Mouse (Mus musculus): ENCODE data around the gene Slc25a44. TPM values are rescaled to one million over a fixed set of nuclear protein-coding genes. Genes with fewer than 3 reads are reported as not detected.

Slc25a44 gene
- 10 to 100 TPM; 68.6 to 69.1 TPM for total RNA-seq (2021)

- DNase-seq = peak; percentile 90 to 92
These were observed at the start of gene Slc25a44 for GRCm38 (mm10) chr3:88424605-88425329. Gene Slc25a44, minus strand, starts transcription at chr3:88425139.

- no peak for DNase-seq
These were observed 48.6 kb upstream of the Slc25a44 start for GRCm38 (mm10) chr3:88473571-88473970.

- no peak for DNase-seq
These were observed 48.1 kb upstream of the Slc25a44 start for GRCm38 (mm10) chr3:88473020-88473419.

GRCm38 (mm10) chr3:88470943-88471479, 46.1 kb upstream of the Slc25a44 start:
- no peak for DNase-seq

GRCm38 (mm10) chr3:88469466-88469865, 44.5 kb upstream of the Slc25a44 start:
- DNase-seq = no peak

GRCm38 (mm10) chr3:88467116-88467824, 42.3 kb upstream of the Slc25a44 start:
- DNase-seq = peak; percentile 79 to 88

GRCm38 (mm10) chr3:88465127-88465526, 40.2 kb upstream of the Slc25a44 start:
- no peak for DNase-seq

GRCm38 (mm10) chr3:88464425-88464824, 39.5 kb upstream of the Slc25a44 start:
- DNase-seq = no peak

GRCm38 (mm10) chr3:88460983-88461696, 36.2 kb upstream of the Slc25a44 start, which contains the start of gene Sema4a:
Gene Sema4a, minus strand, starts transcription at chr3:88461182.
- no peak for DNase-seq

GRCm38 (mm10) chr3:88460029-88460428, 35.1 kb upstream of the Slc25a44 start:
- no peak for DNase-seq

- DNase-seq = peak in 1 of 2 experiments; percentile 40
These were observed 33.9 kb upstream of the Slc25a44 start for GRCm38 (mm10) chr3:88458778-88459219.

- no peak for DNase-seq
These were observed 32.0 kb upstream of the Slc25a44 start for GRCm38 (mm10) chr3:88456746-88457532.

GRCm38 (mm10) chr3:88456313-88456712, 31.4 kb upstream of the Slc25a44 start:
- DNase-seq = no peak

- DNase-seq = no peak
These were observed 30.8 kb upstream of the Slc25a44 start for GRCm38 (mm10) chr3:88455588-88456264.

- no peak for DNase-seq
These were observed 30.0 kb upstream of the Slc25a44 start for GRCm38 (mm10) chr3:88454762-88455587.

- no peak for DNase-seq
These were observed 29.0 kb upstream of the Slc25a44 start for GRCm38 (mm10) chr3:88453986-88454385.

- DNase-seq = no peak
These were observed 28.4 kb upstream of the Slc25a44 start for GRCm38 (mm10) chr3:88453369-88453768.

GRCm38 (mm10) chr3:88452716-88453115, 27.8 kb upstream of the Slc25a44 start:
- DNase-seq = no peak

GRCm38 (mm10) chr3:88452246-88452645, 27.3 kb upstream of the Slc25a44 start:
- DNase-seq = no peak

- no peak for DNase-seq
These were observed 25.6 kb upstream of the Slc25a44 start for GRCm38 (mm10) chr3:88450379-88451131.

All from layer of hippocampus, postnatal 36 days (tissue).